Mouse (Mus musculus) heart, postnatal 25 days (tissue): ENCODE measurements around the gene Akr7a5. TPM values are rescaled to one million over a fixed set of nuclear protein-coding genes. Genes with fewer than 3 reads are reported as not detected.

Source experiments
- DNase-seq: peaks from one replicate; pipeline ENCODE4 v3.0.0; 2022; ENCODE audit warnings: low spot score
- intact Hi-C: fragments of 180-260 bp; cut with DNase I; formaldehyde crosslinking; loops from one replicate; pipeline ENCODE4 v1.15.1; 2025
- microRNA-seq: library from miRNA; unstranded; fragments of <30 nt; microRNA quantifications from one replicate; pipeline ENCODE4 v1.2.0, GENCODE M21; 2022
- total RNA-seq, 2 experiments: library from RNA; stranded (reverse); gene quantifications; 2 replicates each; pipeline ENCODE4 v1.2.3; 2021

Akr7a5 gene
- total RNA-seq, 2 experiments from 2014 or later: 42.6 to 46.8 TPM

GRCm38 (mm10) chr4:139341556-139342233, 31.2 kb downstream of the Akr7a5 start:
- DNase-seq: no peak
- intact Hi-C loops: no loop called here

GRCm38 (mm10) chr4:139343718-139344117, 33.2 kb downstream of the Akr7a5 start:
- DNase-seq: no peak
- intact Hi-C loops: no loop called here

- intact Hi-C loops: no loop called here
- DNase-seq: no peak
These were observed 35.0 kb downstream of the Akr7a5 start for GRCm38 (mm10) chr4:139345416-139346019.

DNA sequence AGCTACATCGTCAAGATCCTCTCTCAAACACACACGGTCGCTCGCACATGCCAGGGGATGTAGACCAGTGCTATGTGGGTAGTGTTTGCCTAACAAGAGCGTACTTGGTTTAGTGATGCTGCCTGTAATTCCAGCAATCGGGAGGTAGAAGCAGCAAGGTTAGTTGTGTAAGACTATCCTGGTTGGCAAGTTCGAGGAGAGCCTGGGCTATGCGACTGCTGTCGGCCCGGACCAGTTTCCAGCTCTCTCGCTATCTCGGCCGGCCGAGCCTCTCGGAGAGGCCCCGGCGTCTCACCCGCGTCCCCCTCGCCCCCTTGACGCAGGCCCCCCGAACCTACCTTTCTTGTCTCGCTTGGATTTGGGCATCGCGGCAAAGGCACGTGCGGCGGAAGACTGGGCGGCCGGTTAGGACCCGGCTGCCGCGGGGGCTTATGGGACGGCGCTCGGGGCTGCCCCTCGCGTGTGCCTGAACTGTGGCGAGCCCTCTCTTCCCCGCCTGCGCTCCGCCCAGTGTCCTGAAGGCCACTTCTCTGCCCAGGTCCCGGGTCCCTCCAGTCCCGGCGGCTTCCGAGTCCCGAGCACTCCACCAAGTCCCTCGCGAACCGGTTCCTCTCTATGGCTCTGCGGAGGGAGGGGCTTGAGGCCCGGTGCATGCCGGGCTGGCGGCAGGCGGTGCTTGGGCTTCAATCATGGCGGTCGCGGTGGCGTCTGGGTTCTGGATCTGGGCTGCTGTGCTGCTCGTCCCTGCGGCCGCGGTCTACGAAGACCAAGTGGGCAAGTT, 41.6 kb downstream of the Akr7a5 start, which contains the start of the genes Mrto4, Emc1 and Ubr4:
Gene Mrto4, minus strand, starts transcription at position 646 of the 781 bp plus-strand sequence.
Gene Emc1, plus strand, starts transcription at position 657 of the 781 bp plus-strand sequence.
Gene Ubr4, plus strand, starts transcription at position 679 of the 781 bp plus-strand sequence.
- peak; percentile 69 for DNase-seq
- intact Hi-C loops: loop anchor here (5.0 kb wide), 1 partner anchor 40 kb away; the partner anchor contains the start of genes Akr7a5 and Pqlc2

DNA sequence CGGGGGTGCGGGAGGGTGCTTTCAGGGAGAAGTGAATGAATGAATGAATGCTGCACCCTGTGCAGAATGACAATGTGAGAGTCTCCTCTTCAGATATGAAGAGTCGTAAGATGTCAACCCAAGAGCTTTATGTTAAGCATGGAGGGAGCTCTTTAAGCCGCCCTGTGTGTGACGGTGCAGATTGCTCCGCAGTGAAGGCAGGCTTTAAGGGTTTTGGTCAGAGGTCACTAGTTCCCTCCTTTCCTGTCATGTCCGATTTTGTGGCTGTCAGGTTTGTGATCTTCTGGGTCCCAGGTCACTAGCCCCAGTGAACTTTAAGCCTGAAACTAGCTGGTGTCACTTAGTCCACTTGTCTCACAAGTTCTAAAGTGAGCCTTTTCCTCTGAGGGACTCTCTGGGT, 42.3 kb downstream of the Akr7a5 start:
- no peak for DNase-seq
- intact Hi-C loops: loop anchor here (5.0 kb wide), 1 partner anchor 41 kb away; the partner anchor contains the start of genes Akr7a5 and Pqlc2

DNA sequence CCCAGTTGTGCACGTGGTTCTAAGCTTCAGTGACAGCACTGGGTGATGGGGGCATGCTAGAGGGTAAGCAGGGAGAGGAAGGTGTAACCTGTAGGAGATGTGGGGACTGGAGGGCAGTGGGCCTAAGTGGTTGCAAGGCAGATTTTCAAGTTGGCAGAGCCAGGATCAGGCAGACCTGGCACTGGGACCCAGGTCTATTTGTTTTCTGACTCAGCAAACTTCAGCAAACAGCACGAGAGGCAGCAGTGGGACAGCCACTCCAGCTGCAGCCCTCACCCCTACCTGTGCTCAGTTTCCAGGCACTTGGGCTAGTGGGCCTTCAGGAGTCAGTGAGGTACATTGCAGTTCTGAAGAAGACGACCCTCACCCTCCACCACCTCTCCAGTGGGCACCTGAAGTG, 46.7 kb downstream of the Akr7a5 start:
- DNase-seq: no peak
- intact Hi-C loops: no loop called here

- no peak for DNase-seq
- intact Hi-C loops: no loop called here
These were observed 50.4 kb downstream of the Akr7a5 start for GRCm38 (mm10) chr4:139360761-139361548.

GRCm38 (mm10) chr4:139367336-139367735, 56.8 kb downstream of the Akr7a5 start:
- intact Hi-C loops: no loop called here
- DNase-seq: no peak

Small RNAs within 50 kb of the gene (microRNA-seq; reads per million reads assigned to microRNA genes)
- gene Gm24245 (not detected), gene Gm25732 (not detected)

Other genes starting within 250 kb of the Akr7a5 start
- not detected for gene Htr6, start 235.2 kb upstream of the Akr7a5 start, total RNA-seq
- 10 to 100 TPM; 26.7 to 28.3 TPM for gene Nbl1, start 217.8 kb upstream of the Akr7a5 start, total RNA-seq
- gene Minos1, start 179.6 kb upstream of the Akr7a5 start, total RNA-seq: 100 to 1,000 TPM; 782 to 827 TPM
- gene Capzb, start 117.8 kb upstream of the Akr7a5 start, total RNA-seq: 100 to 1,000 TPM; 415 to 449 TPM
- gene Pqlc2, start within 50 bp of the Akr7a5 start, total RNA-seq: 1 to 10 TPM; 6.4 to 6.6 TPM
- 10 to 100 TPM; 30.1 to 30.5 TPM for gene Mrto4, start 41.8 kb downstream of the Akr7a5 start, total RNA-seq
- 10 to 100 TPM; 42.0 to 45.1 TPM for gene Emc1, start 41.8 kb downstream of the Akr7a5 start, total RNA-seq
- 10 to 100 TPM; 87.4 to 98.3 TPM for gene Ubr4, start 41.9 kb downstream of the Akr7a5 start, total RNA-seq
- gene Iffo2, start 219.8 kb downstream of the Akr7a5 start, total RNA-seq: 1 to 10 TPM; 5.5 to 6.0 TPM